Mouse (Mus musculus) left cerebral cortex, postnatal 4 days (tissue): Measurements from ENCODE around the gene Cdhr5. TPM values are rescaled to one million over a fixed set of nuclear protein-coding genes. Genes with fewer than 3 reads are reported as not detected.
"Not testable (repeated sequence)": the region's sequence is repeated elsewhere in the genome, so short reads cannot be mapped to it uniquely, and the experiment has no call there.

Source experiments
- DNase-seq: peaks from one replicate; pipeline ENCODE4 v3.0.0-alpha.2; 2022
- intact Hi-C: fragments of 180-260 bp; cut with DNase I; formaldehyde crosslinking; loops from one replicate; pipeline ENCODE4 v1.15.1; 2025
- total RNA-seq, 2 experiments: library from RNA; stranded (reverse); gene quantifications; 2 replicates each; pipeline ENCODE4 v1.2.3; 2021

Gene Cdhr5
- total RNA-seq, 2 experiments from 2014 or later: not detected

GRCm38 (mm10) chr7:141277701-141278678, 1.4 kb upstream of the Cdhr5 start:
- intact Hi-C loops: no loop called here
- DNase-seq: no peak

GRCm38 (mm10) chr7:141275356-141275755, 1.2 kb downstream of the Cdhr5 start:
- intact Hi-C loops: no loop called here
- DNase-seq: no peak

GRCm38 (mm10) chr7:141270631-141271030, 6.0 kb downstream of the Cdhr5 start:
- intact Hi-C loops: no loop called here
- DNase-seq: no peak

- DNase-seq: no peak
- intact Hi-C loops: loop anchor here (10.0 kb wide), 1 partner anchor 96 kb away; no protein-coding TSS in a partner anchor
Measured at GRCm38 (mm10) chr7:141269273-141269545, 7.4 kb downstream of the Cdhr5 start.

- intact Hi-C loops: loop anchor here (10.0 kb wide), 1 partner anchor 96 kb away; no protein-coding TSS in a partner anchor
- no peak for DNase-seq
Measured at GRCm38 (mm10) chr7:141268466-141269272, 7.9 kb downstream of the Cdhr5 start.

GRCm38 (mm10) chr7:141265739-141266561, 10.6 kb downstream of the Cdhr5 start, which contains the start of gene Irf7:
Gene Irf7 (minus strand): TSS chr7:141266481.
- intact Hi-C loops: loop anchor here (10.0 kb wide), 1 partner anchor 99 kb away; no protein-coding TSS in a partner anchor
- no peak for DNase-seq

- DNase-seq: no peak
- intact Hi-C loops: loop anchor here (10.0 kb wide), 1 partner anchor 99 kb away; no protein-coding TSS in a partner anchor
Measured at GRCm38 (mm10) chr7:141265411-141265738, 11.2 kb downstream of the Cdhr5 start.

- intact Hi-C loops: loop anchor here (10.0 kb wide), 1 partner anchor 100 kb away; no protein-coding TSS in a partner anchor
- no peak for DNase-seq
Measured at GRCm38 (mm10) chr7:141264761-141265410, 11.7 kb downstream of the Cdhr5 start.

- DNase-seq: no peak
- intact Hi-C loops: loop anchor here (10.0 kb wide), 1 partner anchor 101 kb away; no protein-coding TSS in a partner anchor
Measured at GRCm38 (mm10) chr7:141264041-141264700, 12.4 kb downstream of the Cdhr5 start.

- no peak for DNase-seq
- intact Hi-C loops: loop anchor here (10.0 kb wide), 1 partner anchor 101 kb away; no protein-coding TSS in a partner anchor
Measured at GRCm38 (mm10) chr7:141263640-141264039, 12.9 kb downstream of the Cdhr5 start.

- intact Hi-C loops: loop anchor here (10.0 kb wide), 1 partner anchor 103 kb away; no protein-coding TSS in a partner anchor
- DNase-seq: no peak
Measured at GRCm38 (mm10) chr7:141261480-141261879, 15.1 kb downstream of the Cdhr5 start.

GRCm38 (mm10) chr7:141256159-141256558, 20.4 kb downstream of the Cdhr5 start:
- intact Hi-C loops: no loop called here

GRCm38 (mm10) chr7:141250486-141250885, 26.1 kb downstream of the Cdhr5 start:
- not testable (repeated sequence) for DNase-seq
- intact Hi-C loops: loop anchor here (5.0 kb wide), 1 partner anchor 72 kb away; no protein-coding TSS in a partner anchor

More at GRCm38 (mm10) chr7:141256159-141256558, 20.4 kb downstream of the Cdhr5 start:
- no peak for DNase-seq

- intact Hi-C loops: no loop called here
Measured at GRCm38 (mm10) chr7:141231551-141231950, 45.0 kb downstream of the Cdhr5 start.

GRCm38 (mm10) chr7:141231111-141231510, 45.5 kb downstream of the Cdhr5 start:
- DNase-seq: no peak
- intact Hi-C loops: no loop called here

More at GRCm38 (mm10) chr7:141231551-141231950, 45.0 kb downstream of the Cdhr5 start:
- no peak for DNase-seq

GRCm38 (mm10) chr7:141230570-141230969, 46.0 kb downstream of the Cdhr5 start:
- DNase-seq: no peak
- intact Hi-C loops: no loop called here

GRCm38 (mm10) chr7:141229702-141230101, 46.9 kb downstream of the Cdhr5 start:
- DNase-seq: no peak
- intact Hi-C loops: no loop called here

GRCm38 (mm10) chr7:141228279-141229067, 48.1 kb downstream of the Cdhr5 start, which contains the start of gene Phrf1:
Gene Phrf1 (plus strand): TSS chr7:141228784.
- DNase-seq: peak; percentile 94
- intact Hi-C loops: no loop called here
